Mouse (Mus musculus) lung, adult 2 months (tissue): ENCODE measurements around the gene Tcf7l1.

ENCODE experiments used
- CTCF ChIP-seq: fragments of 200-500 bp; IDR thresholded peaks from 2 replicates; pipeline ENCODE4 v1.5.1; 2011; ENCODE audit warnings: mild to moderate bottlenecking, low read length, control low read depth; ENCODE audit not compliant: insufficient read depth
- POLR2A ChIP-seq: fragments of 200-500 bp; IDR thresholded peaks from 2 replicates; pipeline ENCODE4 v1.6.1; 2011; ENCODE audit warnings: low read depth, mild to moderate bottlenecking, control low read depth, low read length, borderline replicate concordance; ENCODE audit errors: extremely low read depth

DNA sequence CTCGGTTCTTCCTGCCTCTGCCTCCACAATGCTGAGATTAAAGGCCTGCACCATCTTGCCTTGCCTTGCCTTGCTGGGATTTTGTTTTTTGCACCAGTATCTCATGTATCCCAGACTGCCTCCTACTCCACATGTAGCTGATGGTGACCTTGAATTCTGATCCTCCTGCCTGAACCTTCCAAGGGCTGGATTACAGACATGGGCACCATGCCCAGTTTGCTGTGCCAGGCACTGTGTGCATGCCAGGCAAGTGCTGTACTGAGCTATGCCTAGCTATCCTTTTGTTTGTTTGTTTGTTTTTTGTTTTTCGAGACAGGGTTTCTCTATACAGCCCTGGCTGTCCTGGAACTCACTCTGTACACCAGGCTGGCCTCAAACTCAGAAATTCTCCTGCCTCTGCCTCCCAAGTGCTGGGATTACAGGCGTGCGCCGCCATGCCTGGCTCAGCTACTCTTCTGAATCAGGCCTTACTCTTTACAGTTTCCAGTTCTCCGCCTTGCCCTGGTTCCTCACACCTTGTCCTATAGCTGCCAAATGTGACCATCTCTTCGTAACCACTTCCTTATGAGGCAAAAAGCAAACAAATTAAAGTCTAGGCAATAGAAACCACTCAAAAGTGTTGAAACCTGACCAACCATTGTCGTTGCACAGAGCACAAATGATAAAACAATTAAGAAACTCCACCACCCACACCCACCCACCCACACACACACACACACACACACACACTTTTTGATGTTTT is 165.2 kb downstream of the Tcf7l1 start:
- TF ChIP-seq CTCF: no peak
- no peak for TF ChIP-seq POLR2A
